Mouse (Mus musculus) thymus, postnatal 14 days (tissue): ENCODE measurements around the gene Klf3.

Experiments
- DNase-seq: peaks from one replicate; pipeline ENCODE4 v3.0.0; 2021

Gene Klf3

DNA sequence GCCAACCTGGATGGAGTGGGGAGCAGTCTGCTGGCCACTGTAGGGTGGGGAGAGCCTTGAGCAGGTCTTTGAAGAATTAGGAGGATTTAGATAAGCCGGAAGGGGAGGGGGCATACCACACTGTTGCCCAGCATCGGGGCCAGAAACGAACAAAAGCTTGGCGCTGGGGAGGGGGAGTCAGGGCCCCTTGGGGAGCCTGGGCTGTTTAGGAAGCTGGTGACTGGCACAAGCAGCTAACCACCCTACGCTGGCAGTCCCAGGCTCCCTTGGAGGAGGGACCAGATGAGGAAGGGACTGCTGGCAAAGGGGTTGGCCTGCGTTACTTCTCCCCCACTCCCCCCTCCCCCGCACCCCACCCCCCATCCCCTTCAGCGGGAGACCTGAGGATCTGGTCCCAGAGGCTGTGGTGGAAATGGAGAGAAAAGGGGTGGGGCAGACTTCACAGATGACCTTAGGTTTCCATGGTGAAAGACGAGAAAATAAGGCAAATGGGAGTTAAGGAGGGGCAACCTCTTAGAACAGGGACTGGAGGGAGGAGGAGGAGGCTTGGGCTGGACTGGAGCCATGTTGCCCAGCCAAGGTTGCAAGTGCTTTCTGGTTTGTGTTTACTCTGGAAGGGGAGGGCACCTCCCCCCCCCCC lies 7.8 kb downstream of the Klf3 start:
- DNase-seq: peak; percentile 43

DNA sequence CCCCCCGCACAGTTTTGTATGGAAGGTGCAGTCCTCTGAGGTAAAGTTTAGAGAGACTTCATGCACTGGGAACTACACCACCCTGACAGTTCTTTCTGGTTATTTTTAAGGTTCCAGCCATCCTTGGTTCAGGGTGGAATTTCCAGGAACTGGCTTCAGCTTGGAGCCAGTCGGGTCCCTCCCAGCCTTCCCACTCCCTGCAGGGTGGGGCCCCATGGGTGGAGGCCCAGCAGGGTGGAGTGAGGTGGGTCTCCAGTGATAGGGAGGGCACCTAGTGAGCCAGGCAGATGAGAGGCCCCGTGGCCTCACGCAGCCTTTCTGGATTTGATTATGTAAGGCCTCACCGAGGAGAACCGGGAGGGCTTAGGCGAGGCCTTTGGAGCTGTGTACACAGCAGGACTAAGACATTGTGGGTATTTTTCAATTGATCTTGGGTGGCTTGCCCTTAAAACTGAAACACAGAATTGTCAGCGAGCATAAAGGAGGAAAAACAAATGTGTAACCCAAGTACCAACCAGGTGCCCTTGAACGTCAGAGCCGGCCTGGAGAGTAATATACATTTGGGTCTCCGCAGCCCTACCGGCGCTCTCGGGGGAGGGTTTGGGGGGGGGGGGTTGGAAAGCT lies 8.4 kb downstream of the Klf3 start:
- peak; percentile 51 for DNase-seq

DNA sequence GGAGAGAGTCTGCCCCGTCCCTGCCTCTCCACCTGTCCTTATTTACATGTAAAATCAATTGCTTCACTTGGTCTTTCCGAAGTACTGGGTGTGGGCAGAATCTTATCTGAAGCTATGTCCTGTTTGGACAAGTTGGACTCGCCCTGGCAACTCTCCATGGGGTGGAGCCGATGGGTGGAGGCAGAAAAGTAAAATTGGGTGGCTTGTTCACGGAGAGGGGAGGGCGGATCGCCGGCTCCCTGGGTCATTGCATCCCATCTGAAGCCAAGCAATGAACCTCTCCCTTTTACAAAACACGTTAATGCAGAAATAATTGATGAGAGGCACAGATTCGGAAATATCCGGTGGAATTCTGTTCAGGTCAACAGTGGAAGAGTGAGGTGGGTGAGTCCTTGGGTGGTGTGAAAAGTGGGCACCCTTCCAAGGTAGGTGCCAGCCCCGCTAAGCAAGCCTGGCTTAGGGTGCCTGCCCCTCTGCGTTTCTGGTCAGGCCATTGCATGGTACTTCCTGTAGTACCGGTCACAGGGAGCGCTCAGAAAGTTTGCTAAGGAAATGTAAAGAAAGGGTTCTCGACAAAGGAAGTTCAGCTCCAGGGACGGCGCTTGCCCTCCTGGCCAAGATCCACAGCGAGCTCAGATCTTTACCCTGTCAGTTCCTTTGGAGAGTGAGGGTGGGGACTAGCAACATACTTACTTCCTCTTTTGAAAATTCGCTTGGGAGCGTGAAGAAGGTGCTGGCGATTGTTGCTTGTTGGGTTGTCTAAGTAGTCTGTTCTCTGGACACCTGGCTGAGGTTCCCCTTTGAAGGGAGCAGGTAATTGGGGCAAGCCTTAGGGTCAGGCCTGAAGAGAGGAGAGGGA lies 9.2 kb downstream of the Klf3 start:
- DNase-seq: peak; percentile 61

DNA sequence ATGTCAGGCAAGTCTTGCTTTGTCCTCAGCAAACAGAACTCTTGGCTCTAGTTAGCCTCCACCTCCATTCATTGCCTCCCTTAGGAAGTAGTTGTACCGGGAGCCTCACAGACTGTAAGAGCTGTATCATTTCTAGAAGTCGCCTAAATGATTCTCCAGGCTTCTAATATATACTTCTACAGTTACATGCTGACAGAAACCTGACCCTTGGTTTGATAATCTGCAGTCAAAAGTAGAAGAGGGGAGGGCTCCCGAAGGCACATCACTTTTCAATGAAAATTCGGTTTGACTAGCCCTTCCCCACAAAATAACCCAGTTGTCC lies 9.8 kb downstream of the Klf3 start:
- DNase-seq: no peak

DNA sequence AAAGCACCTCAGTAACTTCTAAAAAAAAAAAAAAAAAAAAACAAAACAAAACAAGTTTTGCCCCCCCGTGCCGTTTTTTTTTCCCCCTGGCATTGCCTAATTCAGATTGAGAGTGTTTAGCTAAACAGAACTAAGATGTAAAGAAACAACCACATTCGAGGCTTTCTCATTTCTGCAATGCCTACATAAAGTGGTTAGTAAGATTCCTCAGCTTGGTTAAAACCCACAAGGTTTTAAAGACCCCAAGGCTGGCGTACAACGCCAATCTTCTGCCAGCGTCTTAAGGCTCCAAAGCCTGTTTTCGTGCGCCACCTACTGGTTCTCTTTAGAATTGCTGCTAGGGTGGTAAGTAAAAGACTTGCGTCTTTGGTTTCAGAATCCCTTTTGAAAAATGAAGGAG lies 10.2 kb downstream of the Klf3 start:
- peak; percentile 95 for DNase-seq

DNA sequence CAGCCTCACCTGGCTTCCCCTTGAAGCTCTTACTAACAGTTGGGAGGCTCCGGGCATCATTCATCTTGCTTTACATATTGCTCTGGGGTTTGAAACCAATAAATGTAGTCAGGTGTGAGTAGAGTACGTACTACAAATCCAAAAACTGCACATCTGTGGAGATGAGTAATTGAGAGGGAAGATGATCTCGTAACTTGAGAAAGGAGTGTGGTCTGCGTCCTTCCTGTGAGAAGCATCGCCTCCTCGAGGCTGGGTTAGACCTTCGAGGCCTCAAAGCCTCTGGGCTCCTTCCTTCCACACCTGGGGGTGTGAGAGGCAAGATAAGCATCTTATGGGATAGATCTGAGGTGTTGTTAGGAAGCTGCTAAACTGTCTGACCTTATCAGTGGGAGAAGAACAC lies 11.2 kb downstream of the Klf3 start:
- peak; percentile 51 for DNase-seq

DNA sequence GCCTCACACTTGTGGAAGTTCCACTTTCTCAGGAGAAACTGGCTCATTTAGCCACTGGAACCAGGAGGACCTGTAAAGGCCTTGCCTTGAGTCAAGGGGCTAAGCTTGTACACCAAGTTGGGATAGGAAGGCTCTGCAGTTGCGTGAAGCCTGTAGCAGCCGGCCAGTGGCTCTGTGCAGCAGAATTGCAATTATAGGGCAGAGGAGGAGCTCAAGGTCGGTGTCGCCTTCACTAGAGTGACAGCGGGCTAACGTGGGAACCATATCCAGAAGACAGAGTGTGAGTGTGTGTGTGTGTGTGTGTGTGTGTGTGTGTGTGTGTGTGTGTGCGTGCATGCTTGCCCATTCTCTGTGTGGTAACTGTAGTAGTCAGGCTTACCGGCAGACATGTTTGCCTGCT lies 12.4 kb downstream of the Klf3 start:
- DNase-seq: no peak

DNA sequence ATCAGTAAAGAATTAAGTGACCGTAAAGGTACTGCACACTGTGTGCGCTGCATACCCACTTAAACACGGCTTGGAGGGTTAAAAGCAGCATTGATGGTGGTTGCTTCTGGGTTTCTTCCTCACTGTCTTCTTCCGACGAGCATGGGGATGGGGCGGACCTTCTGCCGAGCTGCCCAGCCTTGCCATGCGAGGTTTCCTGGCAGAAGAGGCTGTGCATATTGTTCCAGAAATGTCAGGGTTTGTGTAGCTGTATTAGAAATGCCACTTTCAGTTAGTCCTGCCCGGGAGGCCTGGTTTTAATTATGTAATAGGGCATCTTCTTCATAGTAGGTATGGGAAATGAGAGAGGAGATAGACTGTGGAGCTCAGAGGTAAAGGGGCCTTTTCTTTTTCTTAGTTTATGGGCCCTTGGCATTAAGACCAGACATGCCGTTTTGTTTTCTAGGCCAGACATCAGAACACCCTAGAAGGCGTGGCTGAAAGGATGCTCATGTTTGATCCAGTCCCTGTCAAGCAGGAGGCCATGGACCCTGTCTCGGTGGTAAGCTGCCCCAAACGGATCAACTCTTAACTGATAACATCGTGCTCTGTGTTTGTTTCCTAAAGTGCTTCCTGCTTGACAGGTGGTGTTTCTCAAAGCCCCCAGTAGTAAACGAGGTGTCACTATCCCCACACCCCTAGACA lies 13.2 kb downstream of the Klf3 start:
- no peak for DNase-seq

DNA sequence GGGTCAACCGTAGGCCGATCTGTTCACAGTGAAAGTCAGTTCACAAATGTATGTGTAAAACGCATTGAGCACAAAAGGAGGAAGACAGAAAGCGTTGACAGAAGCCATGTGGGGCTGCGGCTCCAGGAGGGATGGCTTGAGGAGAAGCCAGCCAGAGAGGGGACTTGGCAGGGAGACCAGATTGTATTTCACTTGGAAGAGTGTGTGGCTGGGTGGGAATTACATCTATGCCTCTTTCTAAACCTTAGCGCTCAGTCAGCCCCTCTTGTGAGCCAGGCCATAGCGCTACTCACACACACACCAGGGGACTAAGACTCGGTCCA lies 13.7 kb downstream of the Klf3 start:
- no peak for DNase-seq

DNA sequence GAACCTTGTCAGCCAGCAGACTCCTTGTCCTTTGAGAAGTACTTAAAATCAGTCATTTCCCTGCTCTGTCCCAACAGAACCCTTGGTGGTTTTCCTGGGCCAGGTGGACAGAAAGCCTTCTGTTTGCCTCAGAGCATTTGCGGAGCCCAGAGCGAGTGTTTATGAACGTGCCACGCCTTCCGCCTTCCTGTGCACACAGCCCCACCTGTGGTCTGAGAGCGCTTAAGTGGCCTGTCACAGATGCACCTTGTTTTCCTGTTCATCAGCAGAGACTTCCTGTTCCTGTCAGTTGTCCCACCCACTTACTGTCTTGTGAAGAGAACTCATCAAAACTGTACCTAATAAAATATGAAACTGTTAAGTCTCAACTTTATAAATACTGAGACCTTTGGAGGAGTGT lies 16.2 kb downstream of the Klf3 start:
- peak; percentile 83 for DNase-seq

DNA sequence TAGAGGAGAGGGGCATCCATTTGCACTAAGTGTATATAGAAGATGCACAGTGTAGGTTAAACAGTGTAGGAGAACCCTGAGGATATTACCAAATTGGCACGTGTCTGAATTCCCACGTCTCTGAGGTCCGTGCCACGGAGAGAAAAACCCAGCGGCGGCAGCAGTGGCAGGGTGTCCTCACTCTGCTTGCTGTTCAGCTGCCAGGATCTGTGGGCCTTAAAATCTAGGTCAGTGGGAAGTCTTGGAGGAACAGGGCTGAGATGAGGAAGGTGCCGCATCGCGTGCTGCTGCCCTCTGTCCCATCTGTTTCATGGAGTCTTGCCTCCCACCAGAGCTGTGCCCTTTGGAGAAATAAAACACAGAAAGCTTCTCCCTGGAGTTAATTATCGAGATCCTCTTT lies 16.9 kb downstream of the Klf3 start:
- DNase-seq: no peak

DNA sequence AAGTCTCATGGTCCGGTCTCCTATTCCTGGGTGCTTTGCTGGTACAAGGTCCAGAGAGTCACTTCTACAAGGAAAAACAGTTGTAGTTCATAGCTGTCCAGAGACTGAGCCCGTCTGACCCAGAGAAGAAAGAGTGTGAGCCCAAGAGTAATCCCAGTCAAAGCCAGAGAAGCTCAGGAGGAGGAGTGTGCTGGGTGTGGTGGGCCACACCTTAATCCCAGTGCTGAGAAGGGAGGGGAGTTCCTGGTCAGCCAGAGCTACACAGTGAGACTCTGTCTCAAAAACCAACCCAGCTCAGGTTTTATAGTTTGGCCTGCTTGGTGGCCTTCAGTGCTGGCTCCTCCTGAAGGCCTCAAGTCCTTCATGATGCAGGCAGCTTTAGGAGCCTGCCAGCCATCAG lies 18.1 kb downstream of the Klf3 start:
- no peak for DNase-seq

DNA sequence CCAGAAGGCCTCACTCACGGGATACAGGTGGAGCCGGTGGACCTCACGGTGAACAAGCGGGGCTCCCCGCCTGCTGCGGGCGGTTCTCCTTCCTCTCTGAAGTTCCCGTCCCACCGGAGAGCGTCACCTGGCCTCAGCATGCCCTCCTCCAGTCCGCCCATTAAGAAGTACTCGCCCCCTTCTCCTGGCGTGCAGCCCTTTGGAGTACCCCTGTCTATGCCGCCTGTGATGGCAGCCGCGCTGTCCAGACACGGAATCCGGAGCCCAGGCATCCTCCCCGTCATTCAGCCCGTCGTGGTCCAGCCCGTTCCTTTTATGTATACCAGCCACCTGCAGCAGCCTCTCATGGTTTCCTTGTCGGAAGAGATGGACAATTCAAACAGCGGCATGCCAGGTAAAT lies 18.8 kb downstream of the Klf3 start:
- no peak for DNase-seq

DNA sequence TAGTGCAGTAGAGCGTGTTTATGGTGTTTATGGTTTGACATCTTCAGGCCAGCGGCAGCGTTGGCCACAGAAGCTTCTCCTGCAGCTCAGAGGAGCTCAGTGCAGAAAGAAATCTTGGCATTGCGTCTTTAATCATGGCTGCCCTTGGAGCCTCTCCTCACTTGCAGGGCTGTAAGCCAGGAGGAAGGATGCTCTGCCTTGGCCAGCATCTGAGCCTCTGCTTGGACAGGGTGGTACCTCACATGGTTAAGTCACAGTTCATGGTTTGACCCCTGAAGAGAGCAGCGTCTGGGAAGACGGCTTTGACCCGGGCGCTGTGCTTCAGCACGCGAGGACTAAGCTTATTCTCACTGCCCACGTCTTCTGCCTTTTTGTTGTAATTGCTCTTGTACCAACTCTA lies 20.2 kb downstream of the Klf3 start:
- DNase-seq: no peak

DNA sequence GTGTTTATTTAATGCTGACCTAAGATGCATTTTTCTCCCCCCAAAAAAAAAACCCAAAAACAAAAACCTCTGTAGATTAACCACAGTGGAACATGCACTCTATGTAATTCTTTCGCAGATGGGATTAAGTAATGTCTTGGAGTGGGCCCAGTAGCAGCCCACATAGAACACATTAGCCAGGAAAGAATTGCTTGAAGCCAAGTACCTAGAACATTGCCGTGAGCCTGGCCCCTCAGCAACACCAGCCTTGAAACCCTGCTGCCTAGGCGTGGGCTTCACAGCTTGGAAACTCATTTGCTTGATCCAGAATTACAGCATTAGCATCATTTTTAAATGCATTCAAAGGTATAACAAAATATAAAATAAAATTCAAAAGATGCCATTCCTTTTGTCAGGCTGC lies 21.6 kb downstream of the Klf3 start:
- DNase-seq: no peak

DNA sequence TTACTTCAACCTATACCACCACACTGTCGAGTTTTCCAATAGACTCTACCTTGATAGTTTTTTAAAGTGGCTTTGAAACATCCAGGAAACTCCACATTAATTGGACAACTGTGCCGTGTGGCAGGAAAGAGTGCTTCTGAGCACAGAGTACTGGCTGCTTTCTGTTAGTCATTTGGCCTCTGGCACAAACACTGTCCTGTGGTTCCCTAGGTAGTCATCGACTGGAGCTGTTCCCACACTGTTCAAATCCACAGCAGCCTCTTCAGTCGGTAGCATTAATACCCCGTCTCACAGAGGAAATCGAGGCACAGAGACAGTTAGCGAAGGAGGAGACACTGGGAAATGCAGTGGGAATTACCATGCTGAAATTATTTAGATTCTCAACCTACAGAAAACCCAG lies 22.3 kb downstream of the Klf3 start:
- no peak for DNase-seq

DNA sequence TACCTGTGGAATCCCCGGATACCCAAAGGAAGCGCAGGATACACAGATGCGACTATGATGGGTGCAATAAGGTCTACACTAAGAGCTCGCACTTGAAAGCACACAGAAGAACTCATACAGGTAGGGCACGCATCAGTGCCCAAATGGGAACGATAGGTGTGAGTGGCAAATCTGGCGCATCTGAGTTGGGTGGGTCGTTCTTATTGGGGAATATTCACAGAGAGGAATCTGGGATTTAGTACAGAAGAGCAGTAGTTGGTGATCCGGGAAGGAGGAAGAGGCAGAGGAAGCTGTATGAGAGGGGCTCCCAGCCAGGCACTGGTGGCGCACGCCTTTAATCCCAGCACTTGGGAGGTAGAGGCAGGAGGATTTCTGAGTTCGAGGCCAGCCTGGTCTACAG lies 24.0 kb downstream of the Klf3 start:
- no peak for DNase-seq

DNA sequence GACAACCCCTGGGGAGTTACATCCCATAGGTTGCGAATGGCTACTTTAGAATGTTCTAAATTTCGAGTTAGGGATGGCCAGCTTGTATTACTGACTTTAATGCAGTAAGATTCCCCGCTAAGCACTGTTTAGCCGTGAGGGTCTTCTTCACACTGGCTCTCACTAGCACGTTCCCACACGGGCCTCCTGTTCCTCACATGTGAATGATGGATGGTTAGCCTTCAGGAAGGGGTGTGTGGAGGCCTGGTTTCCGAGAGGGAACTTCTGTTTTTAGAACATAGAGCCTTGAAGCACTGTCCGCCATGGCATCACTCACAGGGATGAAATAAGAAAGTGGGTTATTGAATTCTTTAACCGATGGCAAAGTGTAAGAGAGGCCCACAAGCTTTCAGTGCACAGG lies 25.1 kb downstream of the Klf3 start:
- DNase-seq: no peak

DNA sequence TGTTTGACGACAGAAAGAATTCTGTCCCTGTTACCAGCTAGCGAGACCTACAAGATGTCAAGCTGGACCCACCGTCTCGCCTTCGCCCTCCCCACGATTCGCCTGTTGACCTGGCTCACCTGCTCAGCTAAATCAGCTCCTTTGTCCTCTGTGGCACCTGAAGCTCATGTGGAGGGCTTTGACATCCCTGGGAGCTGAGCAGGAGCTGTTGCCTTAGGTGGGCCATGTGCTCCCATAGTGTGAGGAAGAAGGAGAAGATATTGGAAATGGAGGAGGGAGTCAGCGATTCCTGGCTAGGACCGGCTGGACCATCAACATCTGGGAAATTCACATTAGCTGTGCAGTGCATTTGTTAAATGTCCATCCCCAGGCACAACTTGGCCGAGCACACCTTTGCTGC lies 26.4 kb downstream of the Klf3 start:
- no peak for DNase-seq

DNA sequence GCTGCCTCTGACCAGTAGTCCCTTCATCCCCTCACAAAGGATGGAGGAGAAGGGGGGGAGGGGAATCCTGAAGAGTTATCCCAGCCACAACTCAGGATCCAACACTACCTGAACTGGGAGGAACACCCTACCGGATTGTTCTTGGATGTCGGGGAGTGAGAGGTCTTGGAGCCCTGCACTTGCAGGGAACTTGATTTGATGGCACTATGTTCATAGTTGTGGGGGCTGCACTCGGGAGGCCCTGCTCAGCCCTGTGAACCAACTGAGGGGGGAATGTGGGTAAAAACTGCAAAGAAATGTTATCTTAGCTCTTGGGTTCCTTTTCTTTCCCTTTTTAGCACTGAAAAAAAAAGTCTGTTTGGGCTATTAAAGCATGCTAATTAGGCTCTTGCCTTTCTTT lies 27.6 kb downstream of the Klf3 start:
- no peak for DNase-seq

DNA sequence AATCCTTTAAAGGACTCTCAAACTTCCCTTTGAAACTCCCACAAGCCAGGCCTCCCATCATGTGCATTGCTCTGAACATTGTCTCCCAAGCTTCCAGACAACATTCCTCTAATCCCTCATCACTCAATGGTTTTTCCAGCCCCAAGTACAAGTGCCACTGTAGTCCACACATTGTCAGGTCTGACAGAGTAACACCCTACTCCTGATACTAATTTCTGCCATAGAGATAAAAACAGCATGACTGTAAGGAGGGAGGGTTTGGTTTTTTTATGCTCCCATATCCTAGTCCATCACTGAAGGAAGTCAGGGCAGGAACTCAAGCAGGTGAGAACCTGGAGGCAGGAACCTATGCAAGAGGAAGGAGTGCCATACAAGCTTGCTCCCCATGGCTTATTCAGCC lies 30.2 kb downstream of the Klf3 start:
- no peak for DNase-seq

DNA sequence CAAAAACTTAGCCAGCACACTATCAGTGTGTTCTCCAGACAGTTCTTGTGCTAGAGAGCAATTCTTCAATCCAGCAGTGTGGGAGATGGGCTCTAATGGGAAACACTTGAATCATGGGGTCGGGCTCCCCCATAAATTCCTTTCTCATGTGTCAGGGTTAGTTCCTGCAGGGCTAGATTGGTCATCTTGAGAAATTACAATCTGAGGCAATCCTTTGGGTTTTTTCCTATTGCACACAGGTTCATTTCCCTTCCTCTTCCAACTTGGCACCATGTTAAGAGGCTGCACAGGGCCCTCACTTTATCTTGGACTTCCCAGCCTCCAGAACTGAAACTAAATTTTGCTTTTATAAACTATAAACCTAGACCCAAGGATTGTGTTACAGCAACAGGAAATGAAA lies 31.0 kb downstream of the Klf3 start:
- DNase-seq: no peak

DNA sequence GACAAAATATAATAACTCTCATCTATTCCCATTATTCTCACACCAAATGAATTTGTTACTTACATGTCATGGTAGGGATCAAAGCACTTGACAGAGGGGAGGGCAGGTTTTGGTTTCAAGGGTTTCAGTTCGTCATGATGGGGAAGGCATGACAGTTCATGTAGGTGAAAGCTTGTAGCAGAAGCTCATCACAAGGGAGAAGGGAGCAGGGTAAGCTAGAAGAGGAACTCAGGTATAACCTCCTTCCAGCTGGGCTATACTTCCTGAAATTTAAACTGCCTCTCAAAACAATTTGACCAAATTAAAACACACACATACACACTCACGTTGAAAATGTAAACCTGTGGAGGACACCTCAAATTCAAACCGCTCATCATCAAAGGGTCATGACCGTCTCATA lies 32.1 kb downstream of the Klf3 start:
- DNase-seq: no peak

DNA sequence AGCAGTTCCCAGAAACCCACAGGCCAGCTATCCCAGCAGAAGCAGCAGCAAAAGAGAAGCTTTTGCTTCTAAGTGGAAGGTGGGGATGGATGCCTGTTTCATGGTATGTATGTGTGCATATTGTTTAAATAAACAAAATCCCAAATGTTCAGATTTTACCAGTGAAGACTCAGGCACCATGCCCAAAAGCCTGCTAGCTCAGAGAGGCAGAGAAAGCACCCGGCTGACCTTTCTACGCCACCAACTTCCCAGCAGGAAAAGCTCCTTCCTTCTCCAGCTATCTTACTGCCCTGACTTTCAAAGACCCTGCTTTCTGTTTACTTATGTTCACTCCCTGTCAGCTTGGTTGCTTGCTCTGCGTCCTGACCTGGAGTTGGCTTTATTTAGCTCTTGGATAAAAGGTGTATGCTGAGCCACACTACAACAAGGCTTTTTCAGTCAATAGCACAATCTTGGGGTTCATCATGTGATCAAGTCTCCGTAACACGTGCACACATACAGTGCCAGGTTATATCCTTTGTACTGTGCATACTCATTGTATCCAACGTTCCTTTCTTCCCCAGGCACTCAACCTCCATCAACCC lies 35.9 kb downstream of the Klf3 start:
- DNase-seq: no peak
